Mouse (Mus musculus) G1E (cell line): ENCODE measurements around the gene Ugdh. TPM values are rescaled to one million over a fixed set of nuclear protein-coding genes. Genes with fewer than 3 reads are reported as not detected.

ENCODE experiments used
- ATAC-seq: 2 replicates; pipeline ENCODE4 v1.8.0; 2016; ENCODE audit warnings: mild to moderate bottlenecking; ENCODE audit not compliant: insufficient number of reproducible peaks, poor library complexity, low FRiP score, severe bottlenecking; ENCODE audit errors: extremely low read depth
- DNase-seq: peaks from one replicate; pipeline ENCODE4 v3.0.0; 2012; ENCODE audit warnings: low spot score
- H3K27me3 ChIP-seq: 2 replicates; pipeline ENCODE4 v1.6.1; 2012; ENCODE audit warnings: mild to moderate bottlenecking, low read length, inconsistent platforms; ENCODE audit not compliant: insufficient read depth
- H3K36me3 ChIP-seq: replicated peaks from 2 replicates; pipeline ENCODE3; 2012; ENCODE audit warnings: mild to moderate bottlenecking, inconsistent platforms
- H3K4me1 ChIP-seq: 2 replicates; pipeline ENCODE4 v1.6.1; 2012; ENCODE audit warnings: low read depth, low read length, inconsistent platforms, mixed read lengths; ENCODE audit not compliant: insufficient read depth
- H3K4me3 ChIP-seq: 2 replicates; pipeline ENCODE4 v1.5.1; 2012; ENCODE audit warnings: low read depth, mild to moderate bottlenecking, inconsistent platforms, low read length, moderate library complexity, mixed read lengths
- H3K9me3 ChIP-seq: replicated peaks from 2 replicates; pipeline ENCODE4 v1.6.1; 2012; ENCODE audit warnings: inconsistent platforms
- CTCF ChIP-seq: IDR thresholded peaks from 2 replicates; pipeline ENCODE4 v1.5.1; 2012; ENCODE audit warnings: low read depth, low read length, inconsistent platforms, mixed read lengths
- GATA1 ChIP-seq: IDR thresholded peaks from 2 replicates; pipeline ENCODE4 v1.6.1; 2012; ENCODE audit warnings: borderline replicate concordance, low read length, inconsistent platforms, mixed read lengths
- GATA2 ChIP-seq: IDR thresholded peaks from 2 replicates; pipeline ENCODE4 v1.6.1; 2012; ENCODE audit warnings: low read depth, low read length, inconsistent platforms, borderline replicate concordance
- POLR2AphosphoS5 ChIP-seq: IDR thresholded peaks from 2 replicates; pipeline ENCODE4 v1.6.1; 2012; ENCODE audit warnings: low read depth, low read length, inconsistent platforms; ENCODE audit not compliant: insufficient replicate concordance
- TAL1 ChIP-seq: conservative IDR thresholded peaks from 2 replicates; pipeline ENCODE4 v1.6.1; 2012; ENCODE audit warnings: low read depth, low read length, inconsistent platforms, mixed read lengths
- polyA plus RNA-seq: library from polyadenylated mRNA; stranded (reverse); fragments of >175 nt; gene quantifications from 2 replicates; pipeline ENCODE4 v1.2.3, GENCODE M21; 2012
- total RNA-seq, 2 experiments: library from RNA; stranded (forward) in 1 of 2; stranded (reverse) in 1 of 2; fragments of 200-1000 nt in 1 of 2; fragments of >200 nt in 1 of 2; fragmentation: Nextera tagmentation in 1 of 2; gene quantifications; 2 replicates each; pipeline ENCODE4 v1.2.3; 2014 to 2017

The Ugdh gene
- total and polyA plus RNA-seq, 3 experiments, result 2.7 to 43.7 (median 21.5) TPM

DNA sequence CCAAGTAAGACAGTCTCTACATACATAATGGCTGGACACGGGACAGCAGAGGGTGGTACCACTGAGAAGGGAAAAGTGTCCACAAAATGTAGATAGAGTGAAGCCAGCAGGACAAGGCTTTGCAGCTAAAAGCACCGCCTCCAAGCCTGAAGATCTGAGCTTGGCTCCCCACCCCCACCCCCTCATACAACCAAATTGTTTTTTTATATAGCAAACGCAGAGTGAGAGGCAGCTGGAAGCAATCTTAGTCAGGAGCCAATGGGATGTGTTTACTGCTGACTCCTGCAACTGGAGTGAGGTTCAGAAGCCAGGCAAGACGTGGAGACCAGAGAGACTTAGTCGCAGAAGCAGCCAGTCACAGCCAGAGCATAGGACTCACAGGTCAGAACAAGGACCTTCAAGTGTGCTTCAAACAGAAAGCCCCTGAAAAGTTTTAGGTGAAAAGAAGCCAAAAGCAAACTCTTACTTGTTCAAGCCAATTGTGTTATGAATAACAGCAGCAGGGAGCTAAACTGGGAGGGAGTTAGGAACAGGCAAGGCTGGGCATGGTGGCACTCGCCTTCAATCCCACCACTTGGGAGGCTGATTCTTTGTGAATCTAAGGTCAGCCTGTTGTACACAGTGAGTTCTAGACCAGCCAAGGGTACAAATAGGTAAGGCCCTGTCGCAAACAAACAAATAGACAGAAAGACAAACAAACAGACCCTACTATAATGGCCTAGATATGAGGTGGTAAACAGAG, 21.5 kb upstream of the Ugdh start:
- DNase-seq (no peak), ATAC-seq (no peak)
- H3K27me3 ChIP-seq, result no peaks in the 10 kb centered on the region
- no peaks in the 10 kb centered on the region for H3K9me3 ChIP-seq
- TF ChIP-seq TAL1, result no peak
- TF ChIP-seq POLR2AphosphoS5, result no peak
- no peak for TF ChIP-seq CTCF
- TF ChIP-seq GATA1, result no peak
- TF ChIP-seq GATA2, result no peak
- no peak overlapping the region for H3K4me3 ChIP-seq
- no peaks in the 10 kb centered on the region for H3K4me1 ChIP-seq
- H3K36me3 ChIP-seq, result peaks cover 36% of the 10 kb centered on the region

DNA sequence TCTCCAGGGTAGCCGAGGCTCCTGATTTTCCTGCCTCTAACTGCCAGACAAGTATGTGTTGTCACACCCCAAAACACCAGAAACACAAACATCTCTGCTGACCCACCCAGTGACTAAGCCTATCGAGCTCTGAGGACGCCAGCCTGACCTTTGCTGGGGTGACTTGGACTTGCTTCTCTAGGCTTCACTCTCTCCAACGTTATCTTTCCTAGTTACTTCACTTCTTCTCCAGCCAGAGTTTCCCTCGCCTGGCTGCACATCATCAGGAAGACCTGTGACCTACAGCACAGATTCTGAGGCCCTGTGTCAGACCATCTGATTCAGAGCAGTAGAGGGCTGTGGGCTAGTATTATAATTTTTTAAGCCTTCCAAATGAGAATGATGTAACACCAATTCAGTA, 19.0 kb upstream of the Ugdh start:
- H3K27me3 ChIP-seq, result no peaks in the 10 kb centered on the region
- TF ChIP-seq GATA2 (no peak), POLR2AphosphoS5 (no peak), GATA1 (no peak), TAL1 (no peak), CTCF (no peak)
- no peaks in the 10 kb centered on the region for H3K9me3 ChIP-seq
- peaks cover 34% of the 10 kb centered on the region for H3K36me3 ChIP-seq
- ATAC-seq, result no peak
- no peaks in the 10 kb centered on the region for H3K4me1 ChIP-seq
- no peak overlapping the region for H3K4me3 ChIP-seq
- DNase-seq, result no peak

DNA sequence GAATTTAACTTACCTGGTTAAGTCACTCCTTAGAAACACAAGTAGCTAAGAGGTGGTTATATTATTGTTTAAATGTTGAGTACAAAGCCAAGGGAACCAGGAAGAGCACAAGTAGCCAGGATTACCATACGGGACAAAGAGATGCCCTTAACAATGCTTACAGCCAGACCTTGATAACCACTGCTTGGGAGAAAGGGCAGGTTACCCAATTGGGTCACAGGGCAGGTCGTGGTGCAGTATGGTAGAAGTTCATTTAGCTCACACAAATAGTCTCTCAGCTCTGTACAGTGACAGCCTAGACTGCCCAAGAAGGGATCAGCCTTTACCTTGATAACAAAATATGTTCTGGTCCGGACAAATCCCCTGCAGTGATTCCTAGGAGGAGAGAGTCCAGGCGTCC, 13.2 kb upstream of the Ugdh start:
- TF ChIP-seq POLR2AphosphoS5 (no peak), GATA1 (no peak), CTCF (no peak), GATA2 (no peak)
- ATAC-seq, result no peak
- no peaks in the 10 kb centered on the region for H3K4me1 ChIP-seq
- H3K9me3 ChIP-seq, result no peaks in the 10 kb centered on the region
- no peak for DNase-seq
- H3K4me3 ChIP-seq, result no peak overlapping the region
- peaks cover 22% of the 10 kb centered on the region for H3K36me3 ChIP-seq
- H3K27me3 ChIP-seq, result no peaks in the 10 kb centered on the region

DNA sequence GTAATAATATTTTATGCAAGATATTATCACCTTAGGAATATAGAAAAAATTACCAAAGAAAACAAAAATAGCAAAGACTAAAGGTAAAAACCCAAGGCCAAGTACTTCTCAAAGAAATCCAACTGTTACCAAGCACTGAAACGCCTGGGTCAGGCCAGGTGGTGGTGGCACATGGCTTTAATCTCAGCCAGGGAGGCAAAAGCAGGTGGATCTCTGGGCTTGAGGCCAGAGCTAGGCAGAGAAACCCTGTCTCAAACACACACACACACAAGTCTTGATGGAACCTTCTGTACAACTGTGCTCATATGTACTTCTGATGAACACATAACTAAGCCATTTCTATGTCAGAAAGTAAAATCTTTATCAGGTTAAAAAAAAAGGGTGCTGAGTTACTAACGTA, 12.1 kb upstream of the Ugdh start:
- TF ChIP-seq GATA2, result no peak
- no peak for TF ChIP-seq CTCF
- TF ChIP-seq TAL1, result no peak
- no peak for TF ChIP-seq POLR2AphosphoS5
- no peak for TF ChIP-seq GATA1
- Histone ChIP-seq H3K9me3 (no peaks in the 10 kb centered on the region), H3K36me3 (peaks cover 22% of the 10 kb centered on the region), H3K4me1 (peaks cover 2% of the 10 kb centered on the region; the same call in 1 of the 2 replicates), H3K27me3 (no peaks in the 10 kb centered on the region), H3K4me3 (no peak overlapping the region)
- ATAC-seq (no peak), DNase-seq (no peak)

DNA sequence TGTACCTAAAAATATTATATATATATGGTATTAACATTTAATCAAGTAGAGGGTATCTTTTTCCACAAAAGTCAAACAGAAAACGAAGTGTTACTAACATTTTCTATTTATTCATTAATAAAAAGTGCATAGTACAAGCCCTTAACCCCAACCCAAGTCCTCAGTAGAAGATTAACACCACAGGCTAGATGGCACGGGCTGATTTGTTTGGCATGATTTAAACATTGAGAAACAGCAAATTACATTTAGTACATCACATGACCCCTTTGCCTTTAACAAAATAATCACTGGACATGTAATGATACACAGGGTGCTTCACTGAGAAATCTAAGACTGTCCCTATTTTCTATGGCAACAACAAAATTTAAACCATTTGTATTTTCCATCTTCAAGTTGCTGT, 11.0 kb upstream of the Ugdh start:
- no peaks in the 10 kb centered on the region for H3K27me3 ChIP-seq
- TF ChIP-seq CTCF, result no peak
- no peak for TF ChIP-seq POLR2AphosphoS5
- TF ChIP-seq GATA1, result no peak
- ATAC-seq, result no peak

GRCm38 (mm10) chr5:65444981-65445380, 9.2 kb upstream of the Ugdh start:
- ATAC-seq (no peak), DNase-seq (no peak)
- Histone ChIP-seq H3K27me3 (0 out of 2 replicates have a peak, but pooled peaks cover 4% of the 10 kb centered on the region), H3K36me3 (peaks cover 13% of the 10 kb centered on the region), H3K9me3 (no peaks in the 10 kb centered on the region), H3K4me3 (no peak overlapping the region), H3K4me1 (peaks cover 2% of the 10 kb centered on the region; the same call in 1 of the 2 replicates)
- TF ChIP-seq GATA2, result no peak
- no peak for TF ChIP-seq TAL1
- no peak for TF ChIP-seq POLR2AphosphoS5
- no peak for TF ChIP-seq CTCF
- no peak for TF ChIP-seq GATA1

More for the DNA sequence above, 11.0 kb upstream of the Ugdh start:
- Histone ChIP-seq H3K9me3 (no peaks in the 10 kb centered on the region), H3K4me1 (peaks cover 2% of the 10 kb centered on the region; the same call in 1 of the 2 replicates), H3K4me3 (no peak overlapping the region), H3K36me3 (peaks cover 21% of the 10 kb centered on the region)
- DNase-seq, result no peak
